Mouse (Mus musculus) olfactory bulb, adult 2 months (tissue): ENCODE data around the gene Sufu.

ENCODE experiments used
- CTCF ChIP-seq: fragments of 200-500 bp; IDR thresholded peaks from 2 replicates; pipeline ENCODE4 v1.5.1; 2012; ENCODE audit warnings: low read depth, mild to moderate bottlenecking, low read length, moderate library complexity; ENCODE audit not compliant: insufficient read depth
- POLR2A ChIP-seq: fragments of 200-500 bp; IDR thresholded peaks from 2 replicates; pipeline ENCODE4 v1.6.1; 2012; ENCODE audit warnings: mild to moderate bottlenecking, low read depth, low read length, moderate library complexity; ENCODE audit not compliant: insufficient read depth

- TF ChIP-seq CTCF (no peak), POLR2A (no peak)
Observed at GRCm38 (mm10) chr19:46484518-46484917, 87.8 kb downstream of the Sufu start.
